Mouse (Mus musculus) kidney, adult 2 months (tissue): ENCODE results near the gene Zg16. TPM values are rescaled to one million over a fixed set of nuclear protein-coding genes. Genes with fewer than 3 reads are reported as not detected.

Experiments
- DNase-seq: peaks from one replicate; pipeline ENCODE4 v3.0.0; 2021
- H3K27ac ChIP-seq: fragments of 200-500 bp; 2 replicates; pipeline ENCODE4 v1.5.1; 2012; ENCODE audit warnings: low read depth, low read length, control low read depth, inconsistent platforms; ENCODE audit not compliant: insufficient read depth
- H3K27me3 ChIP-seq: fragments of 200-500 bp; replicated peaks from 2 replicates; pipeline ENCODE4 v1.6.1; 2012; ENCODE audit warnings: mild to moderate bottlenecking, moderate library complexity, low read length, inconsistent platforms; ENCODE audit not compliant: control insufficient read depth, insufficient read depth
- H3K36me3 ChIP-seq: fragments of 200-500 bp; 2 replicates; pipeline ENCODE4 v1.6.1; 2012; ENCODE audit warnings: mild to moderate bottlenecking, moderate library complexity, low read length, inconsistent platforms; ENCODE audit not compliant: control insufficient read depth, insufficient read depth
- H3K4me1 ChIP-seq: fragments of 200-500 bp; 2 replicates; pipeline ENCODE4 v1.6.1; 2011; ENCODE audit warnings: low read length; ENCODE audit not compliant: control insufficient read depth, insufficient read depth
- H3K4me3 ChIP-seq: fragments of 200-500 bp; 2 replicates; pipeline ENCODE4 v1.5.1; 2011; ENCODE audit warnings: mild to moderate bottlenecking, low read depth, low read length, control low read depth; ENCODE audit not compliant: insufficient read depth
- CTCF ChIP-seq: fragments of 200-500 bp; conservative IDR thresholded peaks from 2 replicates; pipeline ENCODE4 v1.5.1; 2011; ENCODE audit warnings: low read depth, mild to moderate bottlenecking, control low read depth, low read length, moderate library complexity, mixed read lengths; ENCODE audit not compliant: insufficient read depth, insufficient read length
- POLR2A ChIP-seq: fragments of 200-500 bp; IDR thresholded peaks from one replicate; pipeline ENCODE4 v1.6.1; 2011; ENCODE audit warnings: low read depth, low read length, control low read depth
- WGBS: fragments of 180-500 bp; shearing (Covaris S2); methylation state at CpG from one replicate; pipeline ENCODE4 v1.1.7; 2018; 5-methylcytosine and 5-hydroxymethylcytosine counted together
- polyA plus RNA-seq: library from polyadenylated mRNA; depleted of rRNA; stranded (reverse); fragments of >200 nt; gene quantifications from 2 replicates; pipeline ENCODE4 v1.2.3, GENCODE M21; 2012

Zg16 gene
- polyA plus RNA-seq, 1 experiment = not detected

DNA sequence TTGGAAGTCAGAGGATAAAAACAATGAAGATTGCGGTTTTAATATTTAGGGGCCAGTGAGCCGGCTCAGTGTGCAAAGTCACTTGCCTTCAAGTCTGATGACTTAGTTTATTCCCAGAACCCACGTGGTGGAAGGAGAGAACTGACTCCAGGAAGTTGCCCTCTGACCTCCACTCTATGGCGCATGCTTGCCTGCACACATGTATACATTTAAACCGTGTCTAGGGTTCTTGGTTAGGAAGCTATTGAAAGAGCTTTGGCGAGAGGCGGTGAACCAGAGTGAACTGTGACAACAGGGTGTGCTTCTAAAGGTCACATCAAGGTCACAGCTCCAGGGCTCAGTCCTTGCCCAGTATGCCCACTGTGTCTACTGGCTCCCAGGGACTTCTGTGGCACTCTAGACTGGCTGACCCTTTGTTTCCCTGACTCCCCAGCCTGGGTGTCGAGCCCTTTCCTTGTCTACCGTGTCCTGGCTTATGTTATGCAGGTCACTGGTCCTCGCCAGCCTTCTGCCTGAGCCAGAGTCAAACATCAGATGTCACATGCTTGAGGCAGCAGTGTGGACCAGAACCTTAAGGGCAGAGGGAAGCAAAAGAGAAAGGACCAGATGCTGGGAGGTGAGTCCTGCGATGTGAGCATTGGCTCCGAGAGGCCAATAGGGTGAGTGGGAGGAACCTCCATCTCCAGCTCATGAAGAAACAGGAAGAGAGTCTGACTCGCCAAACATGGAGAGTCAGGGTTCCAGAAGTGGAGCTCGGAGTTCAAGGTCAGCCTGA is 31.7 kb upstream of the Zg16 start:
- H3K4me1 ChIP-seq = peaks cover 18% of the 10 kb centered on the region; the same call in 1 of the 2 replicates
- no peak overlapping the region for H3K4me3 ChIP-seq
- TF ChIP-seq POLR2A = no peak
- TF ChIP-seq CTCF = no peak
- no peaks in the 10 kb centered on the region for H3K36me3 ChIP-seq
- WGBS = 43% methylated on average over 14 of the region's 14 CpGs
- peak; percentile 56 for DNase-seq
- no peaks in the 10 kb centered on the region for H3K27me3 ChIP-seq
- H3K27ac ChIP-seq = peak overlapping the region; percentile 21

GRCm38 (mm10) chr7:127117948-127118347 is 30.8 kb upstream of the Zg16 start:
- H3K36me3 ChIP-seq = no peaks in the 10 kb centered on the region
- H3K4me3 ChIP-seq = no peak overlapping the region
- H3K27ac ChIP-seq = no peak overlapping the region
- 17% methylated on average over 5 of the region's 5 CpGs for WGBS
- DNase-seq = peak; percentile 62
- TF ChIP-seq CTCF = peak; percentile 40
- no peak for TF ChIP-seq POLR2A
- H3K27me3 ChIP-seq = no peaks in the 10 kb centered on the region
- H3K4me1 ChIP-seq = peaks cover 21% of the 10 kb centered on the region; the same call in 1 of the 2 replicates

DNA sequence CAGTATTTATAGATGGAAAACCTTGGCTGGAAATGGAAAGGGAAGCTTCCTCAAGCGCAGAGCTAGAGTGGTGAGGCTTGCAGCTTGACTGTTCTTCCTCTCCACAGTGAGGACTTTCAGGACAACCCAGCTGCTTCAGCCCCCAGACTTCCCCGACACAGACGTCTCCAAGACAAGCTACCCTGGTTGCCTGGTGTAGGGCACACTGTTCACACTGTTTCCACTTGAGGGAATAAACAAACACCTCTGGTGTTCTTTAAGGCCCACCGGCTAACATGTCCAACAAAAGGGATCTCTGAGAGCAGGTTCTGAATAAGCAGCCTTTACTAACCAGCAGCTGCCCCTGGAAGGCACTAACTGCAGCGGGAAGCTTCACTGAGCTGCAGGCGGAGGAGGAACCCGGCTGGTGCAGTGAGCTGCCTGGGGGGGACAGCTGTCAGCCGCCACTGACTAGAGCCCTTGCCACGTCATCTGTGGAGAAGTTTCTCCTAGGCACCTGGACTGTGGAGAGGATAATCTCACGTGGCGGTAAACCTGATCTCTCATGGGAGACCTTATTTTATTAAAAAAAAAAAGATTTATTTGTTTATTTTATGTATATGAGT is 29.3 kb upstream of the Zg16 start:
- Histone ChIP-seq H3K36me3 (no peaks in the 10 kb centered on the region), H3K27me3 (no peaks in the 10 kb centered on the region), H3K4me3 (no peak overlapping the region), H3K27ac (no peak overlapping the region), H3K4me1 (peaks cover 21% of the 10 kb centered on the region; the same call in 1 of the 2 replicates)
- no peak for DNase-seq
- WGBS = 58% methylated on average over 11 of the region's 11 CpGs
- no peak for TF ChIP-seq CTCF
- no peak for TF ChIP-seq POLR2A

GRCm38 (mm10) chr7:127114920-127115319 is 27.8 kb upstream of the Zg16 start:
- no peak for TF ChIP-seq CTCF
- no peak for TF ChIP-seq POLR2A
- WGBS = 77% methylated on average over 11 of the region's 11 CpGs
- H3K27me3 ChIP-seq = no peaks in the 10 kb centered on the region
- H3K36me3 ChIP-seq = no peaks in the 10 kb centered on the region
- DNase-seq = no peak
- peaks cover 21% of the 10 kb centered on the region; the same call in 1 of the 2 replicates for H3K4me1 ChIP-seq
- H3K27ac ChIP-seq = no peak overlapping the region
- H3K4me3 ChIP-seq = no peak overlapping the region

- Histone ChIP-seq H3K4me1 (peaks cover 17% of the 10 kb centered on the region; the same call in 1 of the 2 replicates), H3K27ac (peak overlapping the region; percentile 77), H3K27me3 (no peaks in the 10 kb centered on the region), H3K36me3 (no peaks in the 10 kb centered on the region), H3K4me3 (no peak overlapping the region)
- peak; percentile 80 for DNase-seq
- TF ChIP-seq CTCF (no peak), POLR2A (no peak)
- WGBS = 24% methylated on average over 12 of the region's 12 CpGs
Measured at GRCm38 (mm10) chr7:127113614-127114259, 26.6 kb upstream of the Zg16 start.

DNA sequence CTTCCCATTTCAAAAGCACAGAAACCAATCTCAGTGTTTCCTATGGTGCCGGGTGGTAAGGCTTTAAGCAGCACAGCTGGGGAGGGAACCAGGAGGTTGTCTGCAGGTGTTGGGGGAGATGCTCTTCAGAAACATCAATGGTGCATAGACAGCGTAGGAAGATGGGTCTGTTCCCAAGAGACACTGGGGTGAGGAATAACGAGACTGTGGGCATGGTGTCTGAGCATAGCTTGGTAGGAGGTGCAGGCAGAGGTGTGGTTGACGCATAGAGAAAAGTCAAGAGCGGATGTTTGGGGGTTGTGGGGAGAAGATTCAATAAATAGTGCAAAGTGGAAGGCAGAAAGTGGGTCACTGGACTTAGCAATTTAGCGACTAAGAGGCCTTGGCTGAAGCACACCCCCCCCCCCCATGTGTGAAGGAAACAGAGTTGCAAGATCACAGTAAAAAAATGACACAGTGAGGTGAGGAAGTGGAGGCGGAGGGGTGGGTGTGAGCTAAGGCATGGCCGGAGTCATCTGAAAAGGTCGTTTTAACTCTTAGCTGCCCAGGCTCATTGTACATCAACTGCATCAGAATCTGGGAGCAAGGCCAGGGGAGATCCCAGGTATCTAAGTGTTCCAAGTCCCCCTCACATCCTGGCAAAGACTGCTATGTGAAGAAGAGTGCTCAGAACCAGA is 25.9 kb upstream of the Zg16 start:
- 41% methylated on average over 9 of the region's 9 CpGs for WGBS
- Histone ChIP-seq H3K4me3 (no peak overlapping the region), H3K27me3 (no peaks in the 10 kb centered on the region), H3K36me3 (no peaks in the 10 kb centered on the region), H3K4me1 (peaks cover 12% of the 10 kb centered on the region; the same call in 1 of the 2 replicates), H3K27ac (no peak overlapping the region)
- no peak for TF ChIP-seq CTCF
- TF ChIP-seq POLR2A = no peak
- DNase-seq = no peak
